Mouse (Mus musculus) intestine, embryonic 16.5 days (tissue): Measurements from ENCODE around the gene H1foo. TPM values are rescaled to one million over a fixed set of nuclear protein-coding genes. Genes with fewer than 3 reads are reported as not detected.

Experiments
- ATAC-seq: fragments of 200-750 bp; cut with Nextera tagmentation; 2 replicates; pipeline ENCODE4 v1.8.0; 2017; ENCODE audit warnings: moderate TSS enrichment, moderate library complexity
- H3K27ac ChIP-seq: fragments of 300-500 bp; sonication (generic); 2 replicates; pipeline ENCODE4 v1.5.1; 2014; ENCODE audit warnings: mild to moderate bottlenecking, low read length
- H3K27me3 ChIP-seq: fragments of 300-500 bp; sonication (generic); replicated peaks from 2 replicates; pipeline ENCODE4 v1.6.1; 2014; ENCODE audit warnings: low read length, control low read depth, mixed read lengths; ENCODE audit not compliant: control insufficient read depth, insufficient read depth
- H3K36me3 ChIP-seq: fragments of 300-500 bp; sonication (generic); 2 replicates; pipeline ENCODE4 v1.6.1; 2014; ENCODE audit warnings: low read length, control low read depth; ENCODE audit not compliant: control insufficient read depth, insufficient read depth
- H3K4me1 ChIP-seq: fragments of 300-500 bp; sonication (generic); 2 replicates; pipeline ENCODE4 v1.6.1; 2014; ENCODE audit warnings: low read length, control low read depth, mixed read lengths; ENCODE audit not compliant: control insufficient read depth, insufficient read depth
- H3K4me2 ChIP-seq: fragments of 300-500 bp; sonication (generic); 2 replicates; pipeline ENCODE4 v1.6.1; 2014; ENCODE audit warnings: low read depth, low read length, control low read depth
- H3K4me3 ChIP-seq: fragments of 300-500 bp; sonication (generic); 2 replicates; pipeline ENCODE4 v1.5.1; 2014; ENCODE audit warnings: mild to moderate bottlenecking, low read length
- H3K9ac ChIP-seq: fragments of 300-500 bp; sonication (generic); 2 replicates; pipeline ENCODE4 v1.6.1; 2014; ENCODE audit warnings: low read depth, low read length
- H3K9me3 ChIP-seq: fragments of 300-500 bp; sonication (generic); 2 replicates; pipeline ENCODE4 v1.6.1; 2016; ENCODE audit warnings: low read length, control low read depth; ENCODE audit not compliant: control insufficient read depth
- WGBS: fragments of 180-500 bp; shearing (Covaris S2); extraction: QIAGEN DNeasy Blood & Tissue Kit; methylation state at CpG from one replicate; pipeline ENCODE4 v1.1.7; 2014; 5-methylcytosine and 5-hydroxymethylcytosine counted together
- polyA plus RNA-seq: library from polyadenylated mRNA; unstranded; fragments of >200 nt; fragmentation: Nextera tagmentation; extraction: Ambion mirVana; gene quantifications from 2 replicates; pipeline ENCODE4 v1.2.1, GENCODE M21; 2015

Gene H1foo
- polyA plus RNA-seq, 1 experiment from 2014 or later = not detected

GRCm38 (mm10) chr6:115918615-115919014 is 26.1 kb upstream of the H1foo start:
- no peak for ATAC-seq
- Histone ChIP-seq H3K9ac (no peak overlapping the region), H3K4me2 (no peak overlapping the region), H3K27ac (no peak overlapping the region), H3K36me3 (no peaks in the 10 kb centered on the region), H3K27me3 (no peaks in the 10 kb centered on the region), H3K9me3 (no peaks in the 10 kb centered on the region), H3K4me1 (0 out of 2 replicates have a peak, but pooled peaks cover 4% of the 10 kb centered on the region), H3K4me3 (no peak overlapping the region)
- WGBS = 96% methylated on average over 1 of the region's 1 CpGs

GRCm38 (mm10) chr6:115919876-115920275 is 24.9 kb upstream of the H1foo start:
- peaks cover 7% of the 10 kb centered on the region for H3K4me1 ChIP-seq
- no peaks in the 10 kb centered on the region for H3K27me3 ChIP-seq
- no peaks in the 10 kb centered on the region for H3K9me3 ChIP-seq
- no peak overlapping the region for H3K9ac ChIP-seq
- no peaks in the 10 kb centered on the region for H3K36me3 ChIP-seq
- H3K4me3 ChIP-seq = no peak overlapping the region
- H3K27ac ChIP-seq = no peak overlapping the region
- H3K4me2 ChIP-seq = no peak overlapping the region
- WGBS = 87% methylated on average over 5 of the region's 5 CpGs
- ATAC-seq = no peak

- Histone ChIP-seq H3K27ac (no peak overlapping the region), H3K27me3 (no peaks in the 10 kb centered on the region), H3K9ac (no peak overlapping the region), H3K36me3 (no peaks in the 10 kb centered on the region), H3K4me3 (no peak overlapping the region), H3K4me2 (no peak overlapping the region), H3K4me1 (peaks cover 4% of the 10 kb centered on the region), H3K9me3 (no peaks in the 10 kb centered on the region)
- peak; percentile 73 for ATAC-seq
- 33% methylated on average over 6 of the region's 6 CpGs for WGBS
Observed at GRCm38 (mm10) chr6:115924829-115925228, 19.9 kb upstream of the H1foo start.

GRCm38 (mm10) chr6:115926416-115926815 is 18.3 kb upstream of the H1foo start:
- no peaks in the 10 kb centered on the region for H3K27me3 ChIP-seq
- no peak overlapping the region for H3K4me3 ChIP-seq
- H3K9me3 ChIP-seq = no peaks in the 10 kb centered on the region
- H3K9ac ChIP-seq = no peak overlapping the region
- H3K4me2 ChIP-seq = no peak overlapping the region
- H3K4me1 ChIP-seq = peaks cover 4% of the 10 kb centered on the region
- 77% methylated on average over 10 of the region's 10 CpGs for WGBS
- no peaks in the 10 kb centered on the region for H3K36me3 ChIP-seq
- no peak for ATAC-seq
- H3K27ac ChIP-seq = no peak overlapping the region

GRCm38 (mm10) chr6:115927292-115928242 is 17.2 kb upstream of the H1foo start:
- no peak overlapping the region for H3K4me3 ChIP-seq
- no peak overlapping the region for H3K27ac ChIP-seq
- no peak for ATAC-seq
- no peaks in the 10 kb centered on the region for H3K9me3 ChIP-seq
- no peak overlapping the region for H3K4me2 ChIP-seq
- H3K4me1 ChIP-seq = peaks cover 4% of the 10 kb centered on the region
- 82% methylated on average over 10 of the region's 10 CpGs for WGBS
- H3K9ac ChIP-seq = no peak overlapping the region
- H3K36me3 ChIP-seq = no peaks in the 10 kb centered on the region
- H3K27me3 ChIP-seq = no peaks in the 10 kb centered on the region

GRCm38 (mm10) chr6:115930018-115930417 is 14.7 kb upstream of the H1foo start:
- H3K4me1 ChIP-seq = no peaks in the 10 kb centered on the region; the same call in 1 of the 2 replicates
- H3K27me3 ChIP-seq = no peaks in the 10 kb centered on the region
- no peak overlapping the region for H3K4me3 ChIP-seq
- 42% methylated on average over 5 of the region's 5 CpGs for WGBS
- no peak overlapping the region for H3K4me2 ChIP-seq
- no peaks in the 10 kb centered on the region for H3K36me3 ChIP-seq
- ATAC-seq = no peak
- H3K27ac ChIP-seq = no peak overlapping the region
- no peak overlapping the region for H3K9ac ChIP-seq
- no peaks in the 10 kb centered on the region for H3K9me3 ChIP-seq

GRCm38 (mm10) chr6:115931639-115932038 is 13.1 kb upstream of the H1foo start, which contains the start of gene Rho:
Gene Rho (plus strand): TSS chr6:115931748.
- H3K4me2 ChIP-seq = no peak within 1 kb of the TSS
- H3K36me3 ChIP-seq = no peaks in the 10 kb centered on the region
- no peak within 1 kb of the TSS for H3K4me3 ChIP-seq
- no peak for ATAC-seq
- H3K27ac ChIP-seq = no peak within 1 kb of the TSS
- H3K9ac ChIP-seq = no peak within 1 kb of the TSS
- H3K9me3 ChIP-seq = no peaks in the 10 kb centered on the region
- 78% methylated on average over 14 of the region's 14 CpGs for WGBS
- H3K4me1 ChIP-seq = no peaks in the 10 kb centered on the region
- H3K27me3 ChIP-seq = no peaks in the 10 kb centered on the region

- no peak overlapping the region for H3K4me3 ChIP-seq
- no peak overlapping the region for H3K9ac ChIP-seq
- H3K9me3 ChIP-seq = no peaks in the 10 kb centered on the region
- no peaks in the 10 kb centered on the region for H3K27me3 ChIP-seq
- WGBS = 84% methylated on average over 3 of the region's 3 CpGs
- no peak overlapping the region for H3K4me2 ChIP-seq
- H3K4me1 ChIP-seq = no peaks in the 10 kb centered on the region
- H3K36me3 ChIP-seq = no peaks in the 10 kb centered on the region
- H3K27ac ChIP-seq = no peak overlapping the region
- no peak for ATAC-seq
Observed at GRCm38 (mm10) chr6:115932391-115932790, 12.3 kb upstream of the H1foo start.

GRCm38 (mm10) chr6:115935544-115935943 is 9.2 kb upstream of the H1foo start:
- Histone ChIP-seq H3K9me3 (no peaks in the 10 kb centered on the region), H3K4me2 (no peak overlapping the region), H3K27me3 (no peaks in the 10 kb centered on the region), H3K27ac (no peak overlapping the region), H3K9ac (no peak overlapping the region), H3K4me3 (no peak overlapping the region), H3K4me1 (no peaks in the 10 kb centered on the region), H3K36me3 (no peaks in the 10 kb centered on the region)
- 81% methylated on average over 8 of the region's 8 CpGs for WGBS
- ATAC-seq = no peak
